Mouse (Mus musculus) heart, adult 11 months (tissue): ENCODE measurements around the gene March8.
A peak's percentile ranks its signal among the peaks of the same experiment; 100 is the strongest.

Source experiments
- DNase-seq: peaks from one replicate; pipeline ENCODE4 v3.0.0; 2022

The March8 gene

GRCm38 (mm10) chr6:116411716-116412115 lies 73.9 kb downstream of the March8 start:
- DNase-seq, result peak; percentile 73

GRCm38 (mm10) chr6:116412546-116413325 lies 74.9 kb downstream of the March8 start:
- peak; percentile 83 for DNase-seq

- DNase-seq, result peak; percentile 86
Observed at GRCm38 (mm10) chr6:116415126-116415676, 77.4 kb downstream of the March8 start.

GRCm38 (mm10) chr6:116416000-116416552 lies 78.3 kb downstream of the March8 start:
- DNase-seq, result peak; percentile 67

GRCm38 (mm10) chr6:116417518-116418315 lies 79.9 kb downstream of the March8 start:
- peak; percentile 30 for DNase-seq

GRCm38 (mm10) chr6:116418487-116418886 lies 80.7 kb downstream of the March8 start:
- peak; percentile 75 for DNase-seq

- DNase-seq, result peak; percentile 45
Observed at GRCm38 (mm10) chr6:116419699-116420098, 81.9 kb downstream of the March8 start.

- DNase-seq, result peak; percentile 64
Observed at GRCm38 (mm10) chr6:116420271-116420670, 82.4 kb downstream of the March8 start.

- peak; percentile 78 for DNase-seq
Observed at GRCm38 (mm10) chr6:116422991-116423390, 85.2 kb downstream of the March8 start.

- DNase-seq, result peak; percentile 82
Observed at GRCm38 (mm10) chr6:116423664-116424063, 85.8 kb downstream of the March8 start.

- DNase-seq, result peak; percentile 93
Observed at GRCm38 (mm10) chr6:116427552-116427951, 89.7 kb downstream of the March8 start.

- DNase-seq, result peak; percentile 57
Observed at GRCm38 (mm10) chr6:116428282-116428681, 90.5 kb downstream of the March8 start.

GRCm38 (mm10) chr6:116438864-116439263 lies 101.0 kb downstream of the March8 start:
- peak; percentile 75 for DNase-seq

GRCm38 (mm10) chr6:116439531-116439930 lies 101.7 kb downstream of the March8 start:
- peak; percentile 93 for DNase-seq

- peak; percentile 86 for DNase-seq
Observed at GRCm38 (mm10) chr6:116440447-116440846, 102.6 kb downstream of the March8 start.

- peak; percentile 92 for DNase-seq
Observed at GRCm38 (mm10) chr6:116440849-116441248, 103.0 kb downstream of the March8 start.

GRCm38 (mm10) chr6:116455781-116456180 lies 118.0 kb downstream of the March8 start:
- DNase-seq, result peak; percentile 98

- peak; percentile 70 for DNase-seq
Observed at GRCm38 (mm10) chr6:116456482-116456881, 118.7 kb downstream of the March8 start.

- peak; percentile 79 for DNase-seq
Observed at GRCm38 (mm10) chr6:116458728-116459127, 120.9 kb downstream of the March8 start.
